In genomic region chr13:68601184-68601583, GRCm38 (mm10) we compare ENCODE assay signal across 8 mouse cellular contexts. TPM values are rescaled to one million over a fixed set of nuclear protein-coding genes. Genes with fewer than 3 reads are reported as not detected.
DNase-seq lines count a peak whose midpoint lies in the region; ATAC-seq and TF ChIP-seq lines count a peak whose summit lies in the region.

No protein-coding gene starts in this region.

- peak; percentile 91 for TF ChIP-seq CTCF in layer of hippocampus, adult 2 months (conservative IDR thresholded peaks at IDR 0.05)
- peak; percentile 78 for TF ChIP-seq CTCF in forebrain, postnatal 0 days (IDR thresholded peaks at IDR 0.05; ENCODE audit: low read depth)

- no peaks in the 10 kb centered on the region for H3K27me3 ChIP-seq in forebrain, postnatal 0 days (ENCODE audit: insufficient read depth, low read length)
- no peaks in the 10 kb centered on the region for H3K27me3 ChIP-seq in myocyte (ENCODE audit: control insufficient read depth, insufficient read depth, insufficient read length)

- H3K4me3 ChIP-seq in layer of hippocampus, adult 2 months, result no peak overlapping the region
- H3K4me3 ChIP-seq in forebrain, postnatal 0 days (ENCODE audit: low read depth, low read length), result no peak overlapping the region
- H3K4me3 ChIP-seq in myocyte, result no peak overlapping the region

- no peak for TF ChIP-seq POLR2A in myocyte (IDR thresholded peaks at IDR 0.05; ENCODE audit: insufficient read length, low read depth)

- 12% methylated on average over 6 of the region's 6 CpGs for WGBS in forebrain, postnatal 0 days

- peak; percentile 38 to 45 for DNase-seq in cerebellum, postnatal 14 days
- DNase-seq in cerebellum, adult 9-10 months, result no peak
- DNase-seq in layer of hippocampus, adult 2 months (ENCODE audit: low spot score in 2 of 2), result peak in 1 of 2 experiments; percentile 57
- no peak for DNase-seq in layer of hippocampus, postnatal 36 days
- DNase-seq in forebrain, postnatal 0 days, result peak; percentile 71
- no peak for DNase-seq in cerebellum, adult 8-10 months

- peak; percentile 79 for ATAC-seq in forebrain, postnatal 0 days
- no peak for ATAC-seq in erythroblast, adult 5-6 weeks (replicated peaks; ENCODE audit: low FRiP score, poor library complexity, severe bottlenecking)

- H3K4me1 ChIP-seq in forebrain, postnatal 0 days (ENCODE audit: insufficient read depth), result peaks cover 3% of the 10 kb centered on the region

- no peak overlapping the region for H3K4me2 ChIP-seq in forebrain, postnatal 0 days (ENCODE audit: low read depth)
- H3K4me2 ChIP-seq in myocyte (ENCODE audit: low read depth), result peak overlapping the region; percentile 45

- H3K9me3 ChIP-seq in forebrain, postnatal 0 days (ENCODE audit: low read length), result no peaks in the 10 kb centered on the region

- H3K9ac ChIP-seq in forebrain, postnatal 0 days, result no peak overlapping the region

- H3K27ac ChIP-seq in layer of hippocampus, adult 2 months, result peak overlapping the region; percentile 67
- no peak overlapping the region for H3K27ac ChIP-seq in forebrain, postnatal 0 days (ENCODE audit: low read depth, low read length)

- no peaks in the 10 kb centered on the region for H3K36me3 ChIP-seq in forebrain, postnatal 0 days (ENCODE audit: insufficient read depth)
- H3K36me3 ChIP-seq in myocyte (ENCODE audit: control insufficient read depth, insufficient read depth), result no peaks in the 10 kb centered on the region

- no peak overlapping the region for H3ac ChIP-seq in myocyte (ENCODE audit: control insufficient read depth, insufficient read length)

- no peaks in the 10 kb centered on the region for H3K79me2 ChIP-seq in myocyte (ENCODE audit: control insufficient read depth, insufficient read depth)

TF ChIP-seq in myocyte, 11 proteins besides CTCF, POLR2A, EP300 and RAD21:
- TF ChIP-seq E2F4 (IDR thresholded peaks at IDR 0.05; ENCODE audit: insufficient read depth), result no peak
- TF ChIP-seq USF1 (IDR thresholded peaks at IDR 0.05; ENCODE audit: low read depth), result no peak
- TF ChIP-seq SRF (IDR thresholded peaks at IDR 0.05; ENCODE audit: control insufficient read depth, insufficient read length, low read depth), result no peak
- no peak for TF ChIP-seq MYOG (IDR thresholded peaks at IDR 0.05; ENCODE audit: control insufficient read depth in 1 of 3, insufficient read depth in 1 of 3, insufficient read length in 2 of 3, low read depth in 2 of 3)
- TF ChIP-seq TCF12 (IDR thresholded peaks at IDR 0.05; ENCODE audit: insufficient read depth, poor library complexity, severe bottlenecking), result no peak
- TF ChIP-seq REST (IDR thresholded peaks at IDR 0.05; ENCODE audit: insufficient read depth, insufficient read length), result no peak
- no peak for TF ChIP-seq CEBPB (IDR thresholded peaks at IDR 0.05; ENCODE audit: insufficient read depth, poor library complexity, severe bottlenecking)
- no peak for TF ChIP-seq POLR2AphosphoS2 (IDR thresholded peaks at IDR 0.05; ENCODE audit: insufficient read length, low read depth)
- no peak for TF ChIP-seq MAX (IDR thresholded peaks at IDR 0.05; ENCODE audit: low read depth)
- no peak for TF ChIP-seq MYOD1 (IDR thresholded peaks at IDR 0.05; ENCODE audit: control insufficient read depth in 1 of 3, insufficient read length in 2 of 3, low read depth in 2 of 3)
- TF ChIP-seq TCF3 (IDR thresholded peaks at IDR 0.05; ENCODE audit: insufficient read length, low read depth), result no peak

RNA-seq across cellular contexts. Expression of gene 1700001L19Rik, which starts 4.0 kb away (rescaled TPM):
- 10 to 100 TPM; 11.8 to 16.0 TPM for total RNA-seq in layer of hippocampus, adult 2 months (2021)
- 10 to 100 TPM; 13.4 to 15.3 TPM for total RNA-seq in layer of hippocampus, postnatal 36 days (2021)
- total RNA-seq in forebrain, postnatal 0 days (2014; rRNA removed), result 9.4 and 17.5 TPM in 2 replicates
- 13.6 and 16.5 TPM in 2 replicates for polyA plus RNA-seq in forebrain, postnatal 0 days (2015; fragmentation: Nextera tagmentation; extraction: Ambion mirVana)
- polyA plus RNA-seq in myocyte (2012; fragmentation: generic; extraction: Trizol), result 0.06 TPM
- not detected in 2 replicates for total RNA-seq in erythroblast, adult 5-6 weeks (2015; ENCODE audit: low replicate concordance)
- total RNA-seq in erythroblast, adult 5-6 weeks (2017; ENCODE audit: low replicate concordance), result not detected in 2 replicates

RNA-seq across cellular contexts. Expression of gene Fastkd3, which starts 19.1 kb away (rescaled TPM):
- 10 to 100 TPM; 18.3 to 19.2 TPM for total RNA-seq in layer of hippocampus, adult 2 months (2021)
- total RNA-seq in layer of hippocampus, postnatal 36 days (2021), result 10 to 100 TPM; 18.6 to 20.1 TPM
- total RNA-seq in forebrain, postnatal 0 days (2014; rRNA removed), result 7.9 and 12.3 TPM in 2 replicates
- 19.5 and 21.3 TPM in 2 replicates for polyA plus RNA-seq in forebrain, postnatal 0 days (2015; fragmentation: Nextera tagmentation; extraction: Ambion mirVana)
- polyA plus RNA-seq in myocyte (2012; fragmentation: generic; extraction: Trizol), result 9.0 TPM
- total RNA-seq in erythroblast, adult 5-6 weeks (2015; ENCODE audit: low replicate concordance), result 1.2 and 1.9 TPM in 2 replicates
- total RNA-seq in erythroblast, adult 5-6 weeks (2017; ENCODE audit: low replicate concordance), result 1.7 and 6.4 TPM in 2 replicates

RNA-seq across cellular contexts. Expression of gene Mtrr, which starts 19.2 kb away (rescaled TPM):
- 10 to 100 TPM; 24.0 to 26.8 TPM for total RNA-seq in layer of hippocampus, adult 2 months (2021)
- 10 to 100 TPM; 28.0 to 29.9 TPM for total RNA-seq in layer of hippocampus, postnatal 36 days (2021)
- total RNA-seq in forebrain, postnatal 0 days (2014; rRNA removed), result 13.7 and 15.1 TPM in 2 replicates
- polyA plus RNA-seq in forebrain, postnatal 0 days (2015; fragmentation: Nextera tagmentation; extraction: Ambion mirVana), result 6.1 and 9.9 TPM in 2 replicates
- 13.8 TPM for polyA plus RNA-seq in myocyte (2012; fragmentation: generic; extraction: Trizol)
- 1.9 and 2.3 TPM in 2 replicates for total RNA-seq in erythroblast, adult 5-6 weeks (2015; ENCODE audit: low replicate concordance)
- total RNA-seq in erythroblast, adult 5-6 weeks (2017; ENCODE audit: low replicate concordance), result 3.9 and 4.5 TPM in 2 replicates

Comparison
In these comparisons a context has a peak if more than half of its experiments do, and no peak if none do; other contexts are left out.
1. DNase-seq: peak in cerebellum, postnatal 14 days (2 of 2) and forebrain, postnatal 0 days (single experiment); none in cerebellum, adult 9-10 months (single experiment), layer of hippocampus, postnatal 36 days (0 of 2) and cerebellum, adult 8-10 months (single experiment).
2. RNA of gene 1700001L19Rik, which starts 4.0 kb away (total RNA-seq): 11.8 to 16.0 TPM in layer of hippocampus, adult 2 months, 13.4 to 15.3 TPM in layer of hippocampus, postnatal 36 days and 9.4 to 17.5 TPM in forebrain, postnatal 0 days; not detected in erythroblast, adult 5-6 weeks; every median in the first group is over 10 times any median in the second.